Mouse (Mus musculus) stomach, embryonic 16.5 days (tissue): Measurements from ENCODE around the gene Eif3l. TPM values are rescaled to one million over a fixed set of nuclear protein-coding genes. Genes with fewer than 3 reads are reported as not detected.
"Not testable (repeated sequence)": the region's sequence is repeated elsewhere in the genome, so short reads cannot be mapped to it uniquely, and the experiment has no call there.

Experiments used
- ATAC-seq: fragments of 200-750 bp; cut with Nextera tagmentation; 2 replicates; pipeline ENCODE4 v1.8.0; 2017; ENCODE audit warnings: moderate number of reproducible peaks, moderate TSS enrichment; ENCODE audit not compliant: insufficient read depth, low FRiP score
- H3K27ac ChIP-seq: fragments of 300-500 bp; sonication (generic); 2 replicates; pipeline ENCODE4 v1.5.1; 2014; ENCODE audit warnings: low read length
- H3K27me3 ChIP-seq: fragments of 300-500 bp; sonication (generic); 2 replicates; pipeline ENCODE4 v1.6.1; 2014; ENCODE audit warnings: low read length, control low read depth, mixed read lengths; ENCODE audit not compliant: control insufficient read depth, insufficient read depth
- H3K36me3 ChIP-seq: fragments of 300-500 bp; sonication (generic); 2 replicates; pipeline ENCODE4 v1.6.1; 2014; ENCODE audit warnings: low read length; ENCODE audit not compliant: control insufficient read depth, insufficient read depth
- H3K4me1 ChIP-seq: fragments of 300-500 bp; sonication (generic); 2 replicates; pipeline ENCODE4 v1.6.1; 2014; ENCODE audit warnings: low read length, control low read depth, mixed read lengths; ENCODE audit not compliant: control insufficient read depth, insufficient read depth
- H3K4me2 ChIP-seq: fragments of 300-500 bp; sonication (generic); 2 replicates; pipeline ENCODE4 v1.6.1; 2014; ENCODE audit warnings: low read depth, low read length, mixed read lengths
- H3K4me3 ChIP-seq: fragments of 300-500 bp; sonication (generic); replicated peaks from 2 replicates; pipeline ENCODE4 v1.5.1; 2014; ENCODE audit warnings: mild to moderate bottlenecking, low read length
- H3K9ac ChIP-seq: fragments of 300-500 bp; sonication (generic); 2 replicates; pipeline ENCODE4 v1.6.1; 2014; ENCODE audit warnings: low read length
- H3K9me3 ChIP-seq: fragments of 300-500 bp; sonication (generic); replicated peaks from 2 replicates; pipeline ENCODE4 v1.6.1; 2016; ENCODE audit warnings: low read length, control low read depth; ENCODE audit not compliant: control insufficient read depth
- whole genome bisulfite sequencing: fragments of 180-500 bp; shearing (Covaris S2); extraction: QIAGEN DNeasy Blood & Tissue Kit; methylation state at CpG from one replicate; pipeline ENCODE4 v1.1.7; 2014; 5-methylcytosine and 5-hydroxymethylcytosine counted together
- polyA plus RNA-seq: library from polyadenylated mRNA; unstranded; fragments of >200 nt; fragmentation: Nextera tagmentation; extraction: Ambion mirVana; gene quantifications from 2 replicates; pipeline ENCODE4 v1.2.1, GENCODE M21; 2015

The Eif3l gene
- polyA plus RNA-seq, 1 experiment from 2014 or later = 208 TPM

GRCm38 (mm10) chr15:79030551-79031435 is 44.2 kb upstream of the Eif3l start:
- peak overlapping the region; percentile 95 for H3K27ac ChIP-seq
- H3K4me3 ChIP-seq = peak overlapping the region; percentile 85
- H3K9me3 ChIP-seq = no peaks in the 10 kb centered on the region
- peaks cover 25% of the 10 kb centered on the region for H3K4me1 ChIP-seq
- no peaks in the 10 kb centered on the region for H3K36me3 ChIP-seq
- peak; percentile 87 for ATAC-seq
- no peaks in the 10 kb centered on the region for H3K27me3 ChIP-seq
- peak overlapping the region; percentile 94 for H3K4me2 ChIP-seq
- 1% methylated on average over 52 of the region's 52 CpGs for WGBS
- H3K9ac ChIP-seq = peak overlapping the region; percentile 98

- not testable (repeated sequence) for ATAC-seq, H3K9me3 ChIP-seq, H3K27ac ChIP-seq, H3K27me3 ChIP-seq, H3K36me3 ChIP-seq, H3K9ac ChIP-seq
- Histone ChIP-seq H3K4me2 (peak overlapping the region; percentile 94; the same call in 1 of the 2 replicates), H3K4me3 (0 out of 2 replicates have a peak overlapping the region, but pooled peaks have one; percentile 5), H3K4me1 (peaks cover 16% of the 10 kb centered on the region)
- 85% methylated on average over 5 of the region's 5 CpGs for WGBS
These were observed 43.1 kb upstream of the Eif3l start for GRCm38 (mm10) chr15:79031908-79032307.

- ATAC-seq = peak; percentile 44; the same call in 1 of the 2 replicates
- Histone ChIP-seq H3K9ac (peak overlapping the region; percentile 22; the same call in 1 of the 2 replicates), H3K4me2 (0 out of 2 replicates have a peak overlapping the region, but pooled peaks have one; percentile 22), H3K36me3 (no peaks in the 10 kb centered on the region; the same call in 1 of the 2 replicates), H3K4me1 (peaks cover 14% of the 10 kb centered on the region; the same call in 1 of the 2 replicates), H3K27ac (no peak overlapping the region; the same call in 1 of the 2 replicates), H3K27me3 (peaks cover 17% of the 10 kb centered on the region), H3K9me3 (no peaks in the 10 kb centered on the region), H3K4me3 (no peak overlapping the region)
- 8% methylated on average over 14 of the region's 14 CpGs for WGBS
These were observed 37.1 kb upstream of the Eif3l start for GRCm38 (mm10) chr15:79037913-79038328.

- WGBS = 73% methylated on average over 10 of the region's 10 CpGs
- H3K4me3 ChIP-seq = no peak overlapping the region
- no peaks in the 10 kb centered on the region; the same call in 1 of the 2 replicates for H3K36me3 ChIP-seq
- no peak overlapping the region for H3K4me2 ChIP-seq
- peaks cover 14% of the 10 kb centered on the region; the same call in 1 of the 2 replicates for H3K4me1 ChIP-seq
- no peak overlapping the region for H3K9ac ChIP-seq
- H3K9me3 ChIP-seq = no peaks in the 10 kb centered on the region
- no peak for ATAC-seq
- no peak overlapping the region; the same call in 1 of the 2 replicates for H3K27ac ChIP-seq
- H3K27me3 ChIP-seq = peaks cover 21% of the 10 kb centered on the region
These were observed 36.6 kb upstream of the Eif3l start for GRCm38 (mm10) chr15:79038331-79038730.

GRCm38 (mm10) chr15:79038853-79039252 is 36.1 kb upstream of the Eif3l start:
- WGBS = 19% methylated on average over 7 of the region's 7 CpGs
- Histone ChIP-seq H3K4me3 (no peak overlapping the region), H3K36me3 (no peaks in the 10 kb centered on the region; the same call in 1 of the 2 replicates), H3K4me2 (no peak overlapping the region), H3K4me1 (peaks cover 14% of the 10 kb centered on the region; the same call in 1 of the 2 replicates), H3K9ac (no peak overlapping the region), H3K27me3 (peaks cover 26% of the 10 kb centered on the region), H3K9me3 (no peaks in the 10 kb centered on the region), H3K27ac (no peak overlapping the region)
- peak; percentile 78 for ATAC-seq

GRCm38 (mm10) chr15:79040501-79041416 is 34.2 kb upstream of the Eif3l start:
- peak overlapping the region; percentile 36 for H3K4me3 ChIP-seq
- ATAC-seq = no peak
- 17% methylated on average over 24 of the region's 24 CpGs for WGBS
- H3K9me3 ChIP-seq = no peaks in the 10 kb centered on the region
- peaks cover 27% of the 10 kb centered on the region for H3K27me3 ChIP-seq
- H3K9ac ChIP-seq = peak overlapping the region; percentile 67
- H3K27ac ChIP-seq = peak overlapping the region; percentile 41; the same call in 1 of the 2 replicates
- peaks cover 14% of the 10 kb centered on the region; the same call in 1 of the 2 replicates for H3K4me1 ChIP-seq
- H3K4me2 ChIP-seq = peak overlapping the region; percentile 54
- no peaks in the 10 kb centered on the region; the same call in 1 of the 2 replicates for H3K36me3 ChIP-seq

- WGBS = 70% methylated on average over 6 of the region's 6 CpGs
- H3K9ac ChIP-seq = peak within 1 kb of the TSS; percentile 67
- no peak for ATAC-seq
- H3K27ac ChIP-seq = peak within 1 kb of the TSS; percentile 41; the same call in 1 of the 2 replicates
- no peaks in the 10 kb centered on the region; the same call in 1 of the 2 replicates for H3K36me3 ChIP-seq
- peak within 1 kb of the TSS; percentile 84 for H3K4me2 ChIP-seq
- peaks cover 27% of the 10 kb centered on the region for H3K27me3 ChIP-seq
- H3K4me3 ChIP-seq = peak within 1 kb of the TSS; percentile 56
- H3K9me3 ChIP-seq = no peaks in the 10 kb centered on the region
- peaks cover 14% of the 10 kb centered on the region; the same call in 1 of the 2 replicates for H3K4me1 ChIP-seq
These were observed 33.4 kb upstream of the Eif3l start, which contains the start of gene Galr3 for GRCm38 (mm10) chr15:79041585-79041984. Gene Galr3, plus strand, starts transcription at chr15:79041885.

GRCm38 (mm10) chr15:79042721-79043491 is 32.1 kb upstream of the Eif3l start:
- peak overlapping the region; percentile 64 for H3K9ac ChIP-seq
- H3K27ac ChIP-seq = no peak overlapping the region
- under 1% methylated on average over 102 of the region's 105 CpGs for WGBS
- no peak for ATAC-seq
- peak overlapping the region; percentile 84 for H3K4me2 ChIP-seq
- no peaks in the 10 kb centered on the region for H3K9me3 ChIP-seq
- H3K27me3 ChIP-seq = peaks cover 27% of the 10 kb centered on the region
- H3K4me1 ChIP-seq = peaks cover 13% of the 10 kb centered on the region; the same call in 1 of the 2 replicates
- H3K4me3 ChIP-seq = peak overlapping the region; percentile 56
- no peaks in the 10 kb centered on the region for H3K36me3 ChIP-seq
